8 mouse cellular contexts compared by ENCODE assay signal in the genomic region with DNA sequence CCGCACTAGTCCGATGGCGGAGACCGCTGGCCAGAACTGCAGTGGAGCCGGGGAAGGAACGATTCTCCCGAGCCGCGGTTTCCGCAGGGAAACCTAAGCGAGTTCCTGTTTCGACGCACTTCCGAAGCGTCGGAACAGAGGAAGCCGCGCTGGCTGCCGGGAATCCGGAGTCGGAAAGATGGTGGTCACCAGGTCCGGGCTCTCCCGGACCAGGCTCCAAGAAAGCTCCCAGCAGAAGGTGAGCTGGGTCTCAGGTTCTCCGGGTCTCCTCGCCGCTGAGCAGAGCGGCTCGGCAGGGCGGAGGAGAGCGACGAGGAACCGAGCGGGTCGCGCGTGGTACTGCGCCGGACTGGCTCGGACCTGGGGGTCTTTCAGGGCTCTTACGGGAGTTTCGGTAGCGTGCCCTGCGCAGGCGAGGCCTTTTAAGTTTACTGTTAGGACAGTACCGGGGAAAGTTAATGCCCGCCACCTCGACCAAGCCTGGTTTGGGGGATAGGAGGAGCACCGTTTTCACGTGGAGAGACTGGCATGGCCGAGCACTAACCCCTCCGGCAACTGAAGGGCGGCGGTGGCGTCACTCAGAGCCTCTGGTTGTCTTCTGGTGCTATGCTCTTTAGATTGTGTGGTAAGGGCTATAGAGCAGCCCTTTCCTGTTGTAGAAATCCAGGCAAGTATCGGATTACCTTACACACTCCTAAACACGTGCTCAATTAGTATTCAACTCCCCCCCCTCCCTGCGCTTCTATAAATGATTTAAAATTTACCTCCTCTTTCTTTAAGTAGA. TPM values are rescaled to one million over a fixed set of nuclear protein-coding genes. Genes with fewer than 3 reads are reported as not detected.
DNase-seq lines count a peak whose midpoint lies in the region; ATAC-seq and TF ChIP-seq lines count a peak whose summit lies in the region.

A gene (plus strand): TSS at position 148 of the 784 bp plus-strand sequence.

- H3K4me2 ChIP-seq in hindbrain, postnatal 0 days (ENCODE audit: low read depth, low read length), result peak within 1 kb of the TSS; percentile 75

- H3K27ac ChIP-seq in hindbrain, postnatal 0 days, result peak within 1 kb of the TSS; percentile 68

- H3K9ac ChIP-seq in hindbrain, postnatal 0 days (replicated peaks; ENCODE audit: low read length), result peak within 1 kb of the TSS; percentile 75

- peak within 1 kb of the TSS; percentile 92 for H3K4me3 ChIP-seq in hindbrain, postnatal 0 days (ENCODE audit: low read length)

- peaks cover 37% of the 10 kb centered on the region for H3K36me3 ChIP-seq in hindbrain, postnatal 0 days (ENCODE audit: insufficient read depth, low read length)

- H3K9me3 ChIP-seq in hindbrain, postnatal 0 days (ENCODE audit: low read length), result no peaks in the 10 kb centered on the region

- ATAC-seq in hindbrain, postnatal 0 days, result peak; percentile 98
- ATAC-seq in megakaryocyte-erythroid progenitor cell, adult 5-6 weeks (replicated peaks; ENCODE audit: low FRiP score, low TSS enrichment, poor library complexity, severe bottlenecking), result peak; percentile 79

- under 1% methylated on average over 57 of the region's 57 CpGs for WGBS in hindbrain, postnatal 0 days

- peak; percentile 99 for DNase-seq in ZHBTc4 (ENCODE audit: low read depth, low spot score)
- peak; percentile 88 to 90 for DNase-seq in cerebellum, postnatal 4 days (ENCODE audit: low spot score in 2 of 2)
- DNase-seq in gastrocnemius, adult 18-20 months (ENCODE audit: low spot score), result peak; percentile 94
- peak; percentile 98 for DNase-seq in hindbrain, postnatal 0 days (ENCODE audit: low spot score)
- peak; percentile 90 to 96 for DNase-seq in left cerebral cortex, postnatal 10 days (ENCODE audit: extremely low spot score in 1 of 2, low spot score in 2 of 2)
- peak; percentile 91 for DNase-seq in right cerebral cortex, postnatal 25 days
- DNase-seq in urinary bladder, postnatal 4 days (ENCODE audit: low spot score in 2 of 2), result peak; percentile 92

- peaks cover 9% of the 10 kb centered on the region for H3K4me1 ChIP-seq in hindbrain, postnatal 0 days (ENCODE audit: insufficient read depth, low read length)

- intact Hi-C loops in left cerebral cortex, postnatal 10 days (cut with DNase I), result loop anchor here (10.0 kb wide), 1 partner anchor 390 kb away; no protein-coding TSS in a partner anchor

- no peak for TF ChIP-seq CTCF in hindbrain, postnatal 0 days (IDR thresholded peaks at IDR 0.05; ENCODE audit: low read depth)

- no peaks in the 10 kb centered on the region for H3K27me3 ChIP-seq in hindbrain, postnatal 0 days (ENCODE audit: insufficient read depth, low read length)

RNA-seq across cellular contexts. Expression of the gene that starts here (rescaled TPM):
- 10 to 100 TPM; 27.2 to 28.4 TPM for total RNA-seq in gastrocnemius, adult 18-20 months (2021)
- total RNA-seq in hindbrain, postnatal 0 days (2014; rRNA removed), result 8.5 and 9.9 TPM in 2 replicates
- 43.7 and 48.6 TPM in 2 replicates for polyA plus RNA-seq in hindbrain, postnatal 0 days (2015; fragmentation: Nextera tagmentation; extraction: Ambion mirVana)
- total RNA-seq in left cerebral cortex, postnatal 10 days (2021), result 10 to 100 TPM; 23.5 to 24.3 TPM
- total RNA-seq in megakaryocyte-erythroid progenitor cell, adult 5-6 weeks (2014; fragmentation: Nextera tagmentation), result 87.8 and 97.9 TPM in 2 replicates
- 179 and 194 TPM in 2 replicates for total RNA-seq in megakaryocyte-erythroid progenitor cell, adult 5-6 weeks (2017)

Comparison
In these comparisons a context has a peak if more than half of its experiments do, and no peak if none do; other contexts are left out.
1. Peak in every context shown above with its lines: DNase-seq, ATAC-seq, H3K4me3 ChIP-seq and H3K27ac ChIP-seq.